Mouse (Mus musculus) liver, postnatal 0 days (tissue): ENCODE measurements around the gene Zfp865.

ENCODE experiments used
- CTCF ChIP-seq: sonication (generic); IDR thresholded peaks from 2 replicates; pipeline ENCODE4 v1.5.1; 2016; ENCODE audit warnings: antibody characterized with exemption, low read depth
- EP300 ChIP-seq: IDR thresholded peaks from 2 replicates; pipeline ENCODE4 v1.6.1; 2016; ENCODE audit warnings: antibody characterized with exemption, low read depth, mild to moderate bottlenecking

DNA sequence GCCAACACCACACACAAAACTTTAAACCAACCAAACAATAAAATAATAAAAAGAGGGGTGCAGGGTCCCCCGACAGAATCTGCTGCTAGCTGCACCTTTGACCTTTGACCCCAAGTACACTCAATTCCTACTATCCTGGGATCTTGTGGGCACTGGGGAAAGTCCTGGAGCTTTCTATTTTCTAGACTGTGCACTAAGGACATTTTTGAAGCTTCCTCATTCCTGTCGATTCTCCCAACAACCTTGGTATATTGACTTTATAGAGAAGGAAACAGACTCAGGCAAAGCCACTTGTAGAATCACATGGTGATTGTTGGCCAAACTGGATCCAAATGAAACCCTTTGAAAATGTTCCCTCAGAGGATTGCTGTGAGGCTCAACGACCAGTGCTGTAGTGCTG, 4.1 kb upstream of the Zfp865 start:
- no peak for TF ChIP-seq CTCF
- TF ChIP-seq EP300 = no peak
